Mouse (Mus musculus) hindbrain, embryonic 15.5 days (tissue): ENCODE measurements around the gene Stk39. TPM values are rescaled to one million over a fixed set of nuclear protein-coding genes. Genes with fewer than 3 reads are reported as not detected.
A peak's percentile ranks its signal among the peaks of the same experiment; 100 is the strongest.

Experiments
- ATAC-seq: fragments of 200-750 bp; cut with Nextera tagmentation; 2 replicates; pipeline ENCODE4 v1.8.0; 2017; ENCODE audit warnings: low read depth, moderate number of reproducible peaks, moderate TSS enrichment; ENCODE audit not compliant: low FRiP score
- H3K27ac ChIP-seq: fragments of 300-500 bp; sonication (generic); replicated peaks from 2 replicates; pipeline ENCODE4 v1.5.1; 2015; ENCODE audit warnings: mild to moderate bottlenecking, inconsistent platforms
- H3K27me3 ChIP-seq: fragments of 300-500 bp; sonication (generic); 2 replicates; pipeline ENCODE4 v1.6.1; 2015; ENCODE audit warnings: control low read depth, inconsistent platforms
- H3K36me3 ChIP-seq: fragments of 300-500 bp; sonication (generic); 2 replicates; pipeline ENCODE4 v1.6.1; 2015; ENCODE audit warnings: control low read depth, inconsistent platforms
- H3K4me1 ChIP-seq: fragments of 300-500 bp; sonication (generic); replicated peaks from 2 replicates; pipeline ENCODE4 v1.6.1; 2015; ENCODE audit warnings: control low read depth, inconsistent platforms
- H3K4me2 ChIP-seq: fragments of 300-500 bp; sonication (generic); 2 replicates; pipeline ENCODE4 v1.6.1; 2015; ENCODE audit warnings: moderate library complexity, mild to moderate bottlenecking, inconsistent platforms
- H3K4me3 ChIP-seq: fragments of 300-500 bp; sonication (generic); 2 replicates; pipeline ENCODE4 v1.5.1; 2015; ENCODE audit warnings: mild to moderate bottlenecking, inconsistent platforms
- H3K9ac ChIP-seq: fragments of 300-500 bp; sonication (generic); 2 replicates; pipeline ENCODE4 v1.6.1; 2015; ENCODE audit warnings: inconsistent platforms
- H3K9me3 ChIP-seq: fragments of 300-500 bp; sonication (generic); 2 replicates; pipeline ENCODE4 v1.6.1; 2016; ENCODE audit warnings: control low read depth, inconsistent platforms
- WGBS: fragments of 180-500 bp; shearing (Covaris S2); methylation state at CpG from one replicate; pipeline ENCODE4 v1.1.7; 2015; 5-methylcytosine and 5-hydroxymethylcytosine counted together
- polyA plus RNA-seq: library from polyadenylated mRNA; unstranded; fragments of >200 nt; fragmentation: Nextera tagmentation; extraction: Ambion mirVana; gene quantifications from 2 replicates; pipeline ENCODE4 v1.2.1, GENCODE M21; 2015

Gene Stk39
- polyA plus RNA-seq, 1 experiment from 2014 or later, result 34.3 TPM

- no peak for ATAC-seq
- Histone ChIP-seq H3K27me3 (no peaks in the 10 kb centered on the region), H3K9ac (no peak overlapping the region), H3K36me3 (no peaks in the 10 kb centered on the region), H3K4me1 (no peaks in the 10 kb centered on the region), H3K9me3 (no peaks in the 10 kb centered on the region), H3K4me2 (no peak overlapping the region), H3K27ac (no peak overlapping the region), H3K4me3 (no peak overlapping the region)
- 88% methylated on average over 4 of the region's 4 CpGs for WGBS
Measured at GRCm38 (mm10) chr2:68452379-68452778, 19.7 kb downstream of the Stk39 start.

GRCm38 (mm10) chr2:68448035-68448434, 24.0 kb downstream of the Stk39 start:
- Histone ChIP-seq H3K4me1 (no peaks in the 10 kb centered on the region), H3K27ac (no peak overlapping the region), H3K4me2 (no peak overlapping the region), H3K36me3 (peaks cover 3% of the 10 kb centered on the region; the same call in 1 of the 2 replicates), H3K9me3 (no peaks in the 10 kb centered on the region), H3K4me3 (no peak overlapping the region), H3K27me3 (no peaks in the 10 kb centered on the region), H3K9ac (no peak overlapping the region)
- no peak for ATAC-seq
- 95% methylated on average over 10 of the region's 10 CpGs for WGBS

GRCm38 (mm10) chr2:68443141-68443540, 28.9 kb downstream of the Stk39 start:
- ATAC-seq, result no peak
- H3K9me3 ChIP-seq, result no peaks in the 10 kb centered on the region
- H3K27ac ChIP-seq, result no peak overlapping the region
- peaks cover 3% of the 10 kb centered on the region; the same call in 1 of the 2 replicates for H3K36me3 ChIP-seq
- no peak overlapping the region for H3K4me2 ChIP-seq
- no peak overlapping the region for H3K4me3 ChIP-seq
- H3K9ac ChIP-seq, result no peak overlapping the region
- H3K4me1 ChIP-seq, result peaks cover 4% of the 10 kb centered on the region
- 75% methylated on average over 6 of the region's 6 CpGs for WGBS
- H3K27me3 ChIP-seq, result no peaks in the 10 kb centered on the region

- H3K27ac ChIP-seq, result no peak overlapping the region
- peaks cover 3% of the 10 kb centered on the region; the same call in 1 of the 2 replicates for H3K36me3 ChIP-seq
- H3K4me1 ChIP-seq, result peaks cover 4% of the 10 kb centered on the region
- no peak overlapping the region for H3K4me3 ChIP-seq
- no peak overlapping the region for H3K9ac ChIP-seq
- H3K27me3 ChIP-seq, result no peaks in the 10 kb centered on the region
- no peak overlapping the region for H3K4me2 ChIP-seq
- WGBS, result 63% methylated on average over 5 of the region's 5 CpGs
- no peaks in the 10 kb centered on the region for H3K9me3 ChIP-seq
- no peak for ATAC-seq
Measured at GRCm38 (mm10) chr2:68442113-68442717, 29.9 kb downstream of the Stk39 start.

- H3K27me3 ChIP-seq, result no peaks in the 10 kb centered on the region
Measured at GRCm38 (mm10) chr2:68439614-68440013, 32.5 kb downstream of the Stk39 start.

GRCm38 (mm10) chr2:68437920-68438319, 34.1 kb downstream of the Stk39 start:
- WGBS, result 61% methylated on average over 5 of the region's 5 CpGs
- Histone ChIP-seq H3K27ac (no peak overlapping the region), H3K27me3 (no peaks in the 10 kb centered on the region), H3K4me2 (no peak overlapping the region), H3K4me1 (peaks cover 20% of the 10 kb centered on the region), H3K9me3 (no peaks in the 10 kb centered on the region), H3K4me3 (no peak overlapping the region), H3K9ac (no peak overlapping the region), H3K36me3 (no peaks in the 10 kb centered on the region)
- ATAC-seq, result no peak

More at GRCm38 (mm10) chr2:68439614-68440013, 32.5 kb downstream of the Stk39 start:
- H3K36me3 ChIP-seq, result no peaks in the 10 kb centered on the region
- no peaks in the 10 kb centered on the region for H3K9me3 ChIP-seq
- ATAC-seq, result no peak
- H3K27ac ChIP-seq, result no peak overlapping the region
- H3K4me2 ChIP-seq, result no peak overlapping the region
- H3K4me1 ChIP-seq, result peaks cover 20% of the 10 kb centered on the region
- H3K9ac ChIP-seq, result no peak overlapping the region
- 91% methylated on average over 9 of the region's 9 CpGs for WGBS
- H3K4me3 ChIP-seq, result no peak overlapping the region

- WGBS, result 81% methylated on average over 7 of the region's 7 CpGs
- Histone ChIP-seq H3K9me3 (no peaks in the 10 kb centered on the region), H3K9ac (no peak overlapping the region), H3K4me3 (no peak overlapping the region), H3K36me3 (no peaks in the 10 kb centered on the region), H3K4me2 (no peak overlapping the region), H3K4me1 (peaks cover 18% of the 10 kb centered on the region), H3K27ac (no peak overlapping the region), H3K27me3 (no peaks in the 10 kb centered on the region)
- no peak for ATAC-seq
Measured at GRCm38 (mm10) chr2:68437216-68437615, 34.9 kb downstream of the Stk39 start.

GRCm38 (mm10) chr2:68436305-68436704, 35.8 kb downstream of the Stk39 start:
- no peak for ATAC-seq
- 58% methylated on average over 10 of the region's 10 CpGs for WGBS
- no peak overlapping the region for H3K9ac ChIP-seq

GRCm38 (mm10) chr2:68435494-68436255, 36.4 kb downstream of the Stk39 start:
- Histone ChIP-seq H3K27me3 (no peaks in the 10 kb centered on the region), H3K9ac (no peak overlapping the region), H3K36me3 (no peaks in the 10 kb centered on the region), H3K4me3 (no peak overlapping the region), H3K4me1 (peaks cover 16% of the 10 kb centered on the region), H3K9me3 (no peaks in the 10 kb centered on the region), H3K27ac (no peak overlapping the region; the same call in 1 of the 2 replicates), H3K4me2 (peak overlapping the region; percentile 33)
- ATAC-seq, result peak; percentile 37; the same call in 1 of the 2 replicates
- 38% methylated on average over 15 of the region's 15 CpGs for WGBS

More at GRCm38 (mm10) chr2:68436305-68436704, 35.8 kb downstream of the Stk39 start:
- Histone ChIP-seq H3K27ac (no peak overlapping the region), H3K27me3 (no peaks in the 10 kb centered on the region), H3K9me3 (no peaks in the 10 kb centered on the region), H3K4me2 (peak overlapping the region; percentile 33), H3K36me3 (no peaks in the 10 kb centered on the region), H3K4me1 (peaks cover 16% of the 10 kb centered on the region), H3K4me3 (no peak overlapping the region)

GRCm38 (mm10) chr2:68434997-68435396, 37.1 kb downstream of the Stk39 start:
- no peak for ATAC-seq
- H3K27me3 ChIP-seq, result no peaks in the 10 kb centered on the region
- H3K4me1 ChIP-seq, result peaks cover 16% of the 10 kb centered on the region
- WGBS, result 38% methylated on average over 4 of the region's 4 CpGs
- H3K4me3 ChIP-seq, result no peak overlapping the region
- no peak overlapping the region for H3K4me2 ChIP-seq
- no peaks in the 10 kb centered on the region for H3K9me3 ChIP-seq
- H3K9ac ChIP-seq, result no peak overlapping the region
- H3K36me3 ChIP-seq, result no peaks in the 10 kb centered on the region
- no peak overlapping the region for H3K27ac ChIP-seq

GRCm38 (mm10) chr2:68434576-68434975, 37.5 kb downstream of the Stk39 start:
- WGBS, result 43% methylated on average over 5 of the region's 5 CpGs

GRCm38 (mm10) chr2:68433736-68434312, 38.2 kb downstream of the Stk39 start:
- Histone ChIP-seq H3K4me2 (no peak overlapping the region), H3K4me3 (no peak overlapping the region), H3K9ac (no peak overlapping the region), H3K27ac (no peak overlapping the region), H3K27me3 (no peaks in the 10 kb centered on the region), H3K36me3 (no peaks in the 10 kb centered on the region), H3K9me3 (no peaks in the 10 kb centered on the region), H3K4me1 (peaks cover 16% of the 10 kb centered on the region)
- 78% methylated on average over 9 of the region's 9 CpGs for WGBS
- ATAC-seq, result peak; percentile 60

More at GRCm38 (mm10) chr2:68434576-68434975, 37.5 kb downstream of the Stk39 start:
- no peak for ATAC-seq
- Histone ChIP-seq H3K4me1 (peaks cover 16% of the 10 kb centered on the region), H3K4me2 (no peak overlapping the region), H3K9ac (no peak overlapping the region), H3K9me3 (no peaks in the 10 kb centered on the region), H3K27ac (no peak overlapping the region), H3K36me3 (no peaks in the 10 kb centered on the region), H3K27me3 (no peaks in the 10 kb centered on the region), H3K4me3 (no peak overlapping the region)
